Mouse (Mus musculus): Measurements from ENCODE around the gene Hgd. TPM values are rescaled to one million over a fixed set of nuclear protein-coding genes. Genes with fewer than 3 reads are reported as not detected.

Hgd gene
- polyA plus RNA-seq, 1 experiment from 2014 or later: not detected

DNA sequence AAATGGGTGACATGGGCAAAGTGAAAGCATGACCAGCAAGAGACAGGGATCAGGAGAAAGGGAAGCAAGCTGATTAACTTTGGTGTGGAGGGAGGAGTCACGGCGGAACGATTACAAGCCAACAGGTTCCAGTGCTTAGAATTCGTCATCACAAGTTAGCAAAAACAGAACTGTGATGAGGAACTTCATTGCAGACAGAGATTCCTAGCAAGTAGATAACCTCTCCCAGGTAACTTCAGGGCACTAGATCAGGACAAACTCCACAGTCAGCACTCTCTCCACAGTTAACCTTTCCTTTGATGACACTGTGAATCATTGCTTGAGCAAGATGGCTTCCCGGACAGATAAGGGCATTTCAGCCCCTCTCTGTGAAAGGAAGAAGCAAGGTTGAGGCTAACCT, 17.5 kb downstream of the Hgd start:
- Histone ChIP-seq H3K4me3 (ENCODE audit: inconsistent target) (no peak overlapping the region), H3K27ac (no peak overlapping the region), H3K36me3 (ENCODE audit: inconsistent target) (no peaks in the 10 kb centered on the region), H3K79me2 (ENCODE audit: inconsistent target) (no peaks in the 10 kb centered on the region)
- 70% methylated on average over 5 of the region's 5 CpGs for WGBS (ENCODE audit: missing documents)

DNA sequence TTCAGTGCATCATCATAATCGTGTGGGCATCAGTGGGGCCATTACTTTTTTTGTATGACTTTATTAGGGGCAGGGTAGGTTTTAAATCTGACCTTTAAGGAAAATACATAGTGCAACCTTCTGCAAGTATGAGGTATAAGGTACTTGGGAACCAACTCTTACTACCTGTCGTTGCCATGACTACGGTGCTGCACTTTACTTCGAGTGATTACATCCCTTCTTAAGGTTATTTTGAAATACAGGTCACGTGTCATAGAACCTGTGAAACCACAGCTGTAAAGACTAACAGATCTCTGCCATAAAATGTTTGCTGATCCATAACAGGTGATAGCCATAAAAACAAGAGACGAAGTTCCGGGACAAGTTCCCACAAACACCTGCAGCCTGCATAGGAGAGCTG, 18.5 kb downstream of the Hgd start:
- no peak overlapping the region for H3K4me3 ChIP-seq (ENCODE audit: inconsistent target)
- H3K36me3 ChIP-seq (ENCODE audit: inconsistent target): no peaks in the 10 kb centered on the region
- no peak overlapping the region for H3K27ac ChIP-seq
- WGBS (ENCODE audit: missing documents): 91% methylated on average over 7 of the region's 7 CpGs
- no peaks in the 10 kb centered on the region for H3K79me2 ChIP-seq (ENCODE audit: inconsistent target)

DNA sequence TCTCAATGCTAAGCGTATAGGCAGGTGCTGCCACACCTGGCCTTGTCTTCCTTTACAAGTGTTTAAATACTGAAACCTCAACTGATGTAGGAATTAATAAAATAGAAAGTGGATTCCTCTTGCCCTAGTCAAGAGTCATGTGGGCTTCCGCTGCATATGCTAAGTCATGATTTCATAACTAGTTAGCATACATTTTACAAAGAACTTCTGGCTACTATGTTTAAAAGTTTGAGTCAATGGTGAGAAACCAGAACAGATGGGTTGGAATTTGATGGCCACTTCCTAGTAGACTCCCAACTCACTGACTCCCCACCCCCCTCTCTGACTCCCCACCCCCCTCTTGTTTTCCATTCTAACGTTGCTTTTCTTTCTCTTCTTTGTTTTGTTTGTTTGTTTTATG, 19.4 kb downstream of the Hgd start:
- WGBS (ENCODE audit: missing documents): 58% methylated on average over 3 of the region's 3 CpGs
- Histone ChIP-seq H3K79me2 (ENCODE audit: inconsistent target) (no peaks in the 10 kb centered on the region), H3K36me3 (ENCODE audit: inconsistent target) (no peaks in the 10 kb centered on the region), H3K4me3 (ENCODE audit: inconsistent target) (no peak overlapping the region), H3K27ac (no peak overlapping the region)

DNA sequence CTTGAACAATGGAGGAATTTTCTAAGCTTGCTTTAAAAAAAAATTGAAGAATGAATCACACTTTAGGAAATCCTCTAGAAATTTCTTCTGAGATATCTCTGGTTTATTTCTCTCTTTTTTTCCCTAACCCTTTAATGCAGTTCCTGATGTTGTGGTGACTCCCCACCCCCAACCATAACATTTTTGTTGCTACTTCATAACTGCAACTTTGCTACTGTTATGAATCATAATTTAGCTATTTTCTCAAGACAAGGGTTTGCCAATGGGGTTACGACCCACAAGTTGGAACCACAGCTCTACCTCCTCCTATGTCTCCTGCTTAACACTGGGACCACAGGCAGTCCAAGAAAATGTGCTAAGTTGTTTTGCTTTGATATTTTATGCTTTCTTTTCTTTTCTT, 23.5 kb downstream of the Hgd start:
- no peak overlapping the region for H3K27ac ChIP-seq
- WGBS (ENCODE audit: missing documents): 92% methylated on average over 1 of the region's 1 CpGs
- no peak overlapping the region for H3K4me3 ChIP-seq (ENCODE audit: inconsistent target)
- no peaks in the 10 kb centered on the region for H3K79me2 ChIP-seq (ENCODE audit: inconsistent target)
- no peaks in the 10 kb centered on the region for H3K36me3 ChIP-seq (ENCODE audit: inconsistent target)

DNA sequence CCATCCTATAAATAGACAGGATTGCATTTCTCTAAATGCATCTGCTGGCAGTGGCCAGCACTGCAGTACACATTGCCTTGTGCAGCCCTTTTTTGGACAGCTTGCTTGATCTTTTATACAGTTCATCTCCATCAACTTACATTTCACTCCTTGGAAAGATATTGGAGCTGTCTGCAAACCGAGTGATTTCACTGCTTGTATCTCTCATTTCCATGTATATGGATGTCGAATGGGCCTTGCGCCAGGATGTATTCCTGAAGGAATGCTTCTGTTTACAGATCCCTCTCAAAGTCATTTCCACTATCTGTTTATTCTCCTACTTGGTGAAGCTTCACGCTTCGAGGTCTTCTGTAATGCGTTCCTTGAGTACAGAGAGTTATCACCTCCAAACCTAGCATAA, 24.3 kb downstream of the Hgd start:
- H3K4me3 ChIP-seq (ENCODE audit: inconsistent target): no peak overlapping the region
- WGBS (ENCODE audit: missing documents): 90% methylated on average over 6 of the region's 6 CpGs
- no peaks in the 10 kb centered on the region for H3K79me2 ChIP-seq (ENCODE audit: inconsistent target)
- no peaks in the 10 kb centered on the region for H3K36me3 ChIP-seq (ENCODE audit: inconsistent target)
- H3K27ac ChIP-seq: no peak overlapping the region

DNA sequence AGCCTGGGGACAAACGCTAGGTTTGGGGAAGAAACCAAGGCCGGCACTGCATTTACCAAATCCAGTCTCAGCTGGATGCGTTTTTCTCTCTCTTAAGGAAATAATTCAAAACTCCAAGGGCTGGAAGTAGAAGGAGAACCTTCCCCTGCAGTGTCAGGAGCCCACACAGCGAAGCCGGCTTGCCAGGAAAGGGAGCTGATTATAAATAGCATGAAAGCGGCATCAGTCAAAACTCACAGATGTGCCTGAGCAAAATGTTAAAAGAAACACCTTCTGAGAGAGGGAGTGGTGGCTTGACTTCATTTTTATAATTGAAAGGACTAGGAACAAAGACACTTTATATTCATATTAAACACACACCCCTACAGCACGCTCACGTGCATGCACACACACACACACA, 30.4 kb downstream of the Hgd start:
- Histone ChIP-seq H3K4me3 (ENCODE audit: inconsistent target) (no peak overlapping the region), H3K79me2 (ENCODE audit: inconsistent target) (no peaks in the 10 kb centered on the region), H3K36me3 (ENCODE audit: inconsistent target) (no peaks in the 10 kb centered on the region), H3K27ac (no peak overlapping the region)
- 89% methylated on average over 8 of the region's 8 CpGs for WGBS (ENCODE audit: missing documents)

DNA sequence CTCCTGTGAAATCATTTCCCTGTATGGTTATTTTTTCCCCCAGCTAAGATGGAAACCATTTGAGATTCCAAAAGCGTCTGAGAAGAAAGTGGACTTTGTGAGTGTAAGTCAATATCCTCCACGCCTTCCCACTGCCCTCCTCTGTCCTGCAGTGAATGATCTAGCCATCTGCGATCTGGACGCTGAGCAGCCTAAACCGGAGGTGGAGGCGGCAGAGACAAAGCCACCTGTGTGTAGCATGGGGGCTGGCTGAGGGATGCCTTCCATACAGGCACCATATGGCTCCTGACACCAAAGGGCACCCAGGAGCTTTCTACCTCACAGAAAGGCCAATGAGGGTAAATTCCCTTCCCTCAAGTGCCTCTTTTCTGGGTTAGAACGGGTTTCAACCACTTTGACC, 31.1 kb downstream of the Hgd start:
- Histone ChIP-seq H3K4me3 (ENCODE audit: inconsistent target) (no peak overlapping the region), H3K79me2 (ENCODE audit: inconsistent target) (no peaks in the 10 kb centered on the region), H3K27ac (no peak overlapping the region), H3K36me3 (ENCODE audit: inconsistent target) (no peaks in the 10 kb centered on the region)
- WGBS (ENCODE audit: missing documents): 89% methylated on average over 7 of the region's 7 CpGs

DNA sequence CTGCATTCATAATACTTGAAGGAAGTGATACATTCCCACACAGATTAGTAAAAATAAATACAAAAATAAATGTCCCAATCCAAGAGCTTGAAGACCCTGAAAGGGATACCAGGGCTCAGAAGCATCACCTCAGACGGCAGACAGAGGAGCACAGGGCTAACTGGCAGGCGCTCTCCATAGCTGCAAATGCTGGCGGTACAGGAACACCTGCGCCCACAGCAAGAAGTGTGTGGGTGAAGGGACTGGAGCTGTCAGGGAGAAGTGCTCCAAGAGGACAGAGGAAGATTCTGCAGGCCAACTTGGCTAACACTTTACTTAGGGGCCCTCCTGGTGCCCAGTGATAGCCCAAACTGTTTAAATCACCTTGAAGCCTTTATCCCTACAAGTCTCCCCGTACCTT, 32.1 kb downstream of the Hgd start:
- H3K36me3 ChIP-seq (ENCODE audit: inconsistent target): no peaks in the 10 kb centered on the region
- no peaks in the 10 kb centered on the region for H3K79me2 ChIP-seq (ENCODE audit: inconsistent target)
- 86% methylated on average over 5 of the region's 5 CpGs for WGBS (ENCODE audit: missing documents)
- no peak overlapping the region for H3K4me3 ChIP-seq (ENCODE audit: inconsistent target)
- H3K27ac ChIP-seq: no peak overlapping the region

DNA sequence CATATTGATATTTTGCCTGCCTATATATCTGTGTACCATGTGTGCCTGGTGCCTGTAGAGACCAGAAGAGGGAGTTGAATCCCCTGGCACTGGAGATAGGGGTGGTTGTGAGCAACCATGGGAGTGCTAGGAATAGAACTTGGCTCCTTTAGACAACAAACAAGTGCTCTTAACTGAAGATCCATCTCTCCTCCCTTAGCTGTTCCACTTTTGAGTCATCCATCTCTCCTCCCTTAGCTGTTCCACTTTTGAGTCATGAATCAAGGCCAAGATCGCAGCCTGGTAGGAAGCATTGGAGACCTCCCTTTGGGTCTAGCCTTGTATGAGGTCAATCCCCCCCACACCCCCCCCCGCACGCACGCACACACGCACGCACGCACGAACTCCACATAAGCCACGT, 34.6 kb downstream of the Hgd start:
- Histone ChIP-seq H3K27ac (no peak overlapping the region), H3K4me3 (ENCODE audit: inconsistent target) (no peak overlapping the region), H3K36me3 (ENCODE audit: inconsistent target) (no peaks in the 10 kb centered on the region), H3K79me2 (ENCODE audit: inconsistent target) (no peaks in the 10 kb centered on the region)
- WGBS (ENCODE audit: missing documents): 79% methylated on average over 2 of the region's 9 CpGs

DNA sequence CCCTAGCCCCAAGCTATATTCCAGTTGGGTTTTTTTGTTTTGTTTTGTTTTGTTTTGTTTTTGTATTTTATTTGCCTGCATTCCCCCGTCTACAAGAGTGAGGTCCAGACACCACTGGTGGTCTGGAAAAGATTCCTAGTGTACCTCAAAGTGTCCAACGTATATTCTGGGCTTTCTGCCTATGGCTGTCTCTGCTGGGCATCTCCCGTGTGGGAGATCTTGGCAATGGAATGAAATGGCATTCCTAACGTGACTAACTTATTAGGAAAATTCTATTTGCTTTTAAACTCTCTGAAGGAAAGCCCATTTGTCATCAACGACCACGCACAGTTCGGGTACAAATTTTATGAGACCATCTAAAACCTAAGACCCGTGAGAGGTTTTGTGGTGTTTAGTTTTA, 35.5 kb downstream of the Hgd start:
- Histone ChIP-seq H3K79me2 (ENCODE audit: inconsistent target) (no peaks in the 10 kb centered on the region), H3K36me3 (ENCODE audit: inconsistent target) (no peaks in the 10 kb centered on the region), H3K4me3 (ENCODE audit: inconsistent target) (no peak overlapping the region), H3K27ac (no peak overlapping the region)
- WGBS (ENCODE audit: missing documents): 92% methylated on average over 8 of the region's 8 CpGs

DNA sequence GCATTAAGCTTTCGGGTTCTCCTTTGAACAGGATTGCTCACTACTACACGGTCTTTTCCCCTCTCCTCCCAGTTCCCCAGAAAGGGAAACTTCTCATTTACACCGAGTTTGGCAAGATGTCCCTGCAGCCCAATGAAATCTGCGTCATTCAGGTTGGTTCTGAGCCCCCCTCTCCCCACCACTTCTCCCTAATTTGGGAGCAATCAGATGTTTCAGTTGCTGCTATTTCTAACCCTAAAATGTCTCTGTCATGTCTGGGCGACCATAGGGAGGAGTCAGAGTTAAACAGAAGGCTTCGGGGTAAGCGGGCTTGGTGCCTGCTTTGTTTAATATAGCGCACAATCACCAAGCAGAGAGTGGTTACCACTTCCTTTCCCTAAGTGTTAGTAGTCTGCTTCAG, 36.2 kb downstream of the Hgd start:
- 35% methylated on average over 8 of the region's 8 CpGs for WGBS (ENCODE audit: missing documents)
- Histone ChIP-seq H3K36me3 (ENCODE audit: inconsistent target) (no peaks in the 10 kb centered on the region), H3K79me2 (ENCODE audit: inconsistent target) (no peaks in the 10 kb centered on the region), H3K27ac (no peak overlapping the region), H3K4me3 (ENCODE audit: inconsistent target) (no peak overlapping the region)

DNA sequence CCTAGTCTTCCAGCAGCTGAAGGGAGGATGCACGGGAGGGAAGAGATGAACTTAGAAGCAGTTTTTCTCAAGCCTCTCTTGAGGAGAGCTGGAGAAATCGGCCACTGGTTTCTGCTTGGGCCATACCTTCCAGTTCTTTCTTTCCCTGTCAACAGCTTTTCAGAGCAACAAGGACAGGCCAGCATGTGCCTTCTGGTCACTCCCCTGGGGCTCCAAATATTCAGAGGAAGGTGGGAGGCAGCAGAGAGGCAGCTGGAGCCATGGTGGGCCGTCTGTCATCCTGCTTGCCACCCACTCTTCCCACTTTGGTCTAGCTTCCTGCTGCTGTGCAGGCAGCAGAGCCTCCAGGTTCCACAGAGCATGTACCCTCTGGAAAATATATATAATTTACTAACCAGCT, 37.7 kb downstream of the Hgd start:
- no peaks in the 10 kb centered on the region for H3K36me3 ChIP-seq (ENCODE audit: inconsistent target)
- 71% methylated on average over 3 of the region's 3 CpGs for WGBS (ENCODE audit: missing documents)
- no peak overlapping the region for H3K27ac ChIP-seq
- no peak overlapping the region for H3K4me3 ChIP-seq (ENCODE audit: inconsistent target)
- no peaks in the 10 kb centered on the region for H3K79me2 ChIP-seq (ENCODE audit: inconsistent target)

DNA sequence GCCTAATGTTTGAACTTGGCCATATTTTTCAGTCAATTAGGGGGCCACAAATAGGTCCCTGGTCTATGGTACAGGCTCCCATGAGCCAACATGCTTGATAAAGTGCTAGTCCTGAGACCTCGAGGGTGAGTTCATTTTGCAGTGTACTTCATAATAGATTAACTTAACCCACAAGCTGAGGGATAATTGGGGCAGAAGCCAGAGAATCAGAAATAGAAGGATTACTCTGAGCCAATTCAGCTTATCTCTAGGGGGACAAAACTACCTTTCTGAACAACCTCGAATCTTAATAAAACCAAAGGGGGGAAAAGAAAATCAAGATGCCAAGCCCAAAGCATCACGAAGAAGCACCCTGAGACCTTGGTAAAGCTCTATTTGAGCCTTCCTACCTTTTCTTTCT, 42.5 kb downstream of the Hgd start:
- no peaks in the 10 kb centered on the region for H3K79me2 ChIP-seq (ENCODE audit: inconsistent target)

DNA sequence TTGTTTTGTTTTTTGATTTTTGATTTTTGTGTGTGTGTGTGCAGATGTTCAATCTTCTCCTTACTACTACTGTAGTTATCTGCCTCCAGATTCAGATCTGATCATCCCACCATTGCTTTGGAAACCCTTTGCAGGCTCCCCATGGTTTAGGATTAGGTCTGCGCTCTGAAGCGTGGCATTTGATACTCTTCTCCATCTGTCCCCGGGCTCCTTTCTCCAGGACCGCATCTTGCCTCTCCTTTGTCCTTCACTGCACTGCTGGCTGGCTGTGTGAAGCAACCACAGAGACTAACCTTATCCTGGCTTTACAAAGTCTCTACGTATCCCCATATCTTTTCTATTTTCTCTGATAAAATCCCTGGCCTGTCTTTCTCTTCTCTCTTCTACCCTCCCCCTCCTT, 43.0 kb downstream of the Hgd start:
- Histone ChIP-seq H3K79me2 (ENCODE audit: inconsistent target) (no peaks in the 10 kb centered on the region), H3K27ac (no peak overlapping the region), H3K4me3 (ENCODE audit: inconsistent target) (no peak overlapping the region), H3K36me3 (ENCODE audit: inconsistent target) (no peaks in the 10 kb centered on the region)
- WGBS (ENCODE audit: missing documents): 92% methylated on average over 5 of the region's 5 CpGs

More for the DNA sequence above, 42.5 kb downstream of the Hgd start:
- H3K36me3 ChIP-seq (ENCODE audit: inconsistent target): no peaks in the 10 kb centered on the region
- no peak overlapping the region for H3K4me3 ChIP-seq (ENCODE audit: inconsistent target)
- no peak overlapping the region for H3K27ac ChIP-seq
- WGBS (ENCODE audit: missing documents): 90% methylated on average over 3 of the region's 3 CpGs

DNA sequence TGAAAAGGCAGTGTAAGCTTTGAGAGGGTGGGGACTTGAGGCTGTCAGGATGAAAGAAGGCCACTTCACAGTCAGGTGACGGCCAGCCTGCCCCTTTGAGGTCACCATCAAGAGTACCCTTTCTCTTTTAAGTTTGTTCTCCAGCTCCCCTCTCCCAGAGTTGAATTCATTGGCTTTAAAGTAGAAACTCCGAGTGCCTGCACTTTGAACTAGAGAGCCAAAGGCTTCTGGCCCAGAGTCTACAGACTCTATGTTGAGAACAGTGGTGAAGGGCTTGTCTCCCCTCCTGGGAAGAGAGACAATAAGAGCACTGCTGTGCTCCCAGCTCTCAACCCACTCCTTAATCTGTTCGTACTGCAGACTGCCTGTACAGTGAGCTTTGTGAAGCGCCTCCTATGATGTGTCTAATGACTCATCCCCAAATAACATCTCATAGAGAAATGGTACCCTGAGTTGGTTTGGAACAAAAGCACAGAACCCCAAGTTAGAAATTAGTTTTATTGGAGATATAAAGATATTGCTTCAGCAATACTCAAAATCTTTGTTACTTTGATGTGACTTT, 46.5 kb downstream of the Hgd start:
- no peaks in the 10 kb centered on the region for H3K79me2 ChIP-seq (ENCODE audit: inconsistent target)
- 94% methylated on average over 4 of the region's 4 CpGs for WGBS (ENCODE audit: missing documents)

DNA sequence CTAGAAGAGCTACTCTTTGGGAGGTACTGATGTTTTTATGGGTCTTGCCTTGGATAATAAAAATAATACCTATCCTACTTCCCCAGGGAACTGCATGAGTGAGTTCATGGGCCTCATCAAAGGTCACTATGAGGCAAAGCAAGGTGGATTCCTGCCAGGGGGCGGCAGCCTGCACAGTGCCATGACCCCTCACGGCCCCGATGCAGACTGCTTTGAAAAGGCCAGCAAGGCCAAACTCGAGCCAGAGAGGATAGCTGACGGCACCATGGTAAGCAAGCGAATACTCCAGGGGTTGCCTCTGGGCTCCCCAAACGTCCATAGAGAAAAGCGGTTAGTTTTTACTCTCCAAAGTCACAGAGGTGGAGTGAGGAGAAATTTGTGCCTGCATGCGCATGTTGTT, 48.4 kb downstream of the Hgd start:
- WGBS (ENCODE audit: missing documents): 96% methylated on average over 9 of the region's 9 CpGs
- Histone ChIP-seq H3K79me2 (ENCODE audit: inconsistent target) (no peaks in the 10 kb centered on the region), H3K36me3 (ENCODE audit: inconsistent target) (no peaks in the 10 kb centered on the region), H3K27ac (no peak overlapping the region), H3K4me3 (ENCODE audit: inconsistent target) (no peak overlapping the region)

More for the DNA sequence above, 46.5 kb downstream of the Hgd start:
- Histone ChIP-seq H3K27ac (no peak overlapping the region), H3K4me3 (ENCODE audit: inconsistent target) (no peak overlapping the region), H3K36me3 (ENCODE audit: inconsistent target) (no peaks in the 10 kb centered on the region)

Measured in macrophage (primary cell).